Mouse (Mus musculus) kidney, postnatal 0 days (tissue): ENCODE data around the gene Rbfox2. TPM values are rescaled to one million over a fixed set of nuclear protein-coding genes. Genes with fewer than 3 reads are reported as not detected.
A peak's percentile ranks its signal among the peaks of the same experiment; 100 is the strongest.

Experiments
- ATAC-seq: fragments of 200-750 bp; cut with Nextera tagmentation; replicated peaks from 2 replicates; pipeline ENCODE4 v1.8.0; 2017; ENCODE audit warnings: low read depth, moderate number of reproducible peaks, moderate TSS enrichment, moderate library complexity; ENCODE audit not compliant: low FRiP score
- DNase-seq: peaks from one replicate; pipeline ENCODE4 v3.0.0-alpha.2; 2016; ENCODE audit warnings: low spot score
- H3K27ac ChIP-seq: fragments of 300-500 bp; sonication (generic); 2 replicates; pipeline ENCODE4 v1.5.1; 2014; ENCODE audit warnings: mild to moderate bottlenecking
- H3K27me3 ChIP-seq: fragments of 300-500 bp; sonication (generic); 2 replicates; pipeline ENCODE4 v1.6.1; 2014; ENCODE audit warnings: low read length, mixed read lengths; ENCODE audit not compliant: insufficient read depth
- H3K36me3 ChIP-seq: fragments of 300-500 bp; sonication (generic); 2 replicates; pipeline ENCODE4 v1.6.1; 2014; ENCODE audit warnings: low read length, mixed read lengths; ENCODE audit not compliant: insufficient read depth
- H3K4me1 ChIP-seq: fragments of 300-500 bp; sonication (generic); replicated peaks from 2 replicates; pipeline ENCODE4 v1.6.1; 2014; ENCODE audit warnings: antibody characterized with exemption, low read length, mixed read lengths; ENCODE audit not compliant: insufficient read depth
- H3K4me2 ChIP-seq: fragments of 300-500 bp; sonication (generic); 2 replicates; pipeline ENCODE4 v1.6.1; 2014; ENCODE audit warnings: mild to moderate bottlenecking, low read length, moderate library complexity, mixed read lengths
- H3K4me3 ChIP-seq: fragments of 300-500 bp; sonication (generic); replicated peaks from 2 replicates; pipeline ENCODE4 v1.5.1; 2014; ENCODE audit warnings: low read depth, low read length
- H3K9ac ChIP-seq: fragments of 300-500 bp; sonication (generic); 2 replicates; pipeline ENCODE4 v1.6.1; 2014; ENCODE audit warnings: low read depth, low read length
- H3K9me3 ChIP-seq: fragments of 300-500 bp; sonication (generic); replicated peaks from 2 replicates; pipeline ENCODE4 v1.6.1; 2016; ENCODE audit warnings: low read length, inconsistent platforms, mixed read lengths
- CTCF ChIP-seq: IDR thresholded peaks from 2 replicates; pipeline ENCODE4 v1.5.1; 2016; ENCODE audit warnings: antibody characterized with exemption, low read depth, mild to moderate bottlenecking, moderate library complexity
- WGBS: fragments of 180-500 bp; shearing (Covaris S2); extraction: QIAGEN DNeasy Blood & Tissue Kit; methylation state at CpG from one replicate; pipeline ENCODE4 v1.1.7; 2014; 5-methylcytosine and 5-hydroxymethylcytosine counted together
- polyA plus RNA-seq: library from polyadenylated mRNA; unstranded; fragments of >200 nt; fragmentation: Nextera tagmentation; extraction: Ambion mirVana; gene quantifications from 2 replicates; pipeline ENCODE4 v1.2.1, GENCODE M21; 2015

Rbfox2 gene
- polyA plus RNA-seq, 1 experiment from 2014 or later: 22.7 TPM

DNA sequence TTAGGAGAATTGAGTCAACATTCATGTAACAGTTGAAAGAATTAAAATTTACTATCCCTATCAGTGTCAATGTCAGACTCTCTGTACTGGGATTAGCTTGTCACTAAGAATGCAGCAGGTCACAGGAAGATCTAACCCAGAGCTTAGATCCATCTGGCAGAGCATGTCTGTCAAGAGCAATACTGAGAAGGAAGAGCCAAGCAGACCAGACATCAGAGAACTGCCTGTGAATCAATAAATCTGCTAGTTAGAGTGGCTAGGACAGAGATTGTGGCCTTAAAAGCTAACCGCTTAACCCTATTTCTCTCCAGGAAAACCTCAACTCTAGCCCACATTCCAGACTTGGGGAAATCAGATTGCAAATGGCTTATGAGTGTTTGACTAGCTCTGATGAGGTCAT is 220.3 kb downstream of the Rbfox2 start:
- H3K4me2 ChIP-seq: no peak overlapping the region
- ATAC-seq (no peak), DNase-seq (no peak)
- no peaks in the 10 kb centered on the region for H3K9me3 ChIP-seq
- no peak for TF ChIP-seq CTCF
- H3K4me3 ChIP-seq: no peak overlapping the region
- peaks cover 9% of the 10 kb centered on the region; the same call in 1 of the 2 replicates for H3K4me1 ChIP-seq
- H3K36me3 ChIP-seq: peaks cover 21% of the 10 kb centered on the region
- WGBS: 94% methylated on average over 1 of the region's 1 CpGs
- H3K9ac ChIP-seq: no peak overlapping the region
- no peaks in the 10 kb centered on the region for H3K27me3 ChIP-seq
- no peak overlapping the region for H3K27ac ChIP-seq

DNA sequence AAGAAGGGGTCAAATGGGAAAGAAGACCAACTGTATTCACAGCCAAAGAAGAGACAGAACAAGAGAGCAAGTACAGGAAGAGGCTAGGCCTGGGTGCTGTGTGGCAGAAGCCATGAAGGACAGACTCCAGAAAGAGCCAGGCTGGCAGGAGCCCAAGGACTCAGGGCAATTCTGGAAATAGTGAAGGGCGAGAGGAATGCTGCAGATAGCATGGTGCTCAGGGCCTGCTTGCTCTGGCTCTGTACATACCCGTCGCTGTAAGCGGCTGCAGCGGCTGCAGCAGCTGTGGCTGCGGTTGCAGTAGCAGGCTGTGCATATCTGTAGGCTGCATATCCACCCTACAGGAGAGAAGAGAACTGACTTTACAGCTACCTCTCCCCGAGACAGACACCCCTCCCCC is 221.0 kb downstream of the Rbfox2 start:
- H3K27ac ChIP-seq: no peak overlapping the region
- H3K36me3 ChIP-seq: peaks cover 24% of the 10 kb centered on the region

GRCm38 (mm10) chr15:77081454-77081853 is 225.3 kb downstream of the Rbfox2 start:
- ATAC-seq (no peak), DNase-seq (no peak)
- TF ChIP-seq CTCF: no peak
- no peak overlapping the region for H3K9ac ChIP-seq
- no peak overlapping the region for H3K4me2 ChIP-seq
- H3K4me3 ChIP-seq: no peak overlapping the region
- H3K4me1 ChIP-seq: no peaks in the 10 kb centered on the region; the same call in 1 of the 2 replicates
- H3K9me3 ChIP-seq: no peaks in the 10 kb centered on the region
- no peaks in the 10 kb centered on the region for H3K27me3 ChIP-seq
- H3K27ac ChIP-seq: no peak overlapping the region
- WGBS: 73% methylated on average over 5 of the region's 5 CpGs
- peaks cover 42% of the 10 kb centered on the region for H3K36me3 ChIP-seq

More for the DNA sequence above, 221.0 kb downstream of the Rbfox2 start:
- DNase-seq: no peak
- H3K4me2 ChIP-seq: no peak overlapping the region
- H3K4me3 ChIP-seq: no peak overlapping the region
- 91% methylated on average over 7 of the region's 7 CpGs for WGBS
- no peak for ATAC-seq
- no peaks in the 10 kb centered on the region for H3K9me3 ChIP-seq
- H3K4me1 ChIP-seq: peaks cover 9% of the 10 kb centered on the region; the same call in 1 of the 2 replicates
- TF ChIP-seq CTCF: no peak
- no peak overlapping the region for H3K9ac ChIP-seq
- no peaks in the 10 kb centered on the region for H3K27me3 ChIP-seq

DNA sequence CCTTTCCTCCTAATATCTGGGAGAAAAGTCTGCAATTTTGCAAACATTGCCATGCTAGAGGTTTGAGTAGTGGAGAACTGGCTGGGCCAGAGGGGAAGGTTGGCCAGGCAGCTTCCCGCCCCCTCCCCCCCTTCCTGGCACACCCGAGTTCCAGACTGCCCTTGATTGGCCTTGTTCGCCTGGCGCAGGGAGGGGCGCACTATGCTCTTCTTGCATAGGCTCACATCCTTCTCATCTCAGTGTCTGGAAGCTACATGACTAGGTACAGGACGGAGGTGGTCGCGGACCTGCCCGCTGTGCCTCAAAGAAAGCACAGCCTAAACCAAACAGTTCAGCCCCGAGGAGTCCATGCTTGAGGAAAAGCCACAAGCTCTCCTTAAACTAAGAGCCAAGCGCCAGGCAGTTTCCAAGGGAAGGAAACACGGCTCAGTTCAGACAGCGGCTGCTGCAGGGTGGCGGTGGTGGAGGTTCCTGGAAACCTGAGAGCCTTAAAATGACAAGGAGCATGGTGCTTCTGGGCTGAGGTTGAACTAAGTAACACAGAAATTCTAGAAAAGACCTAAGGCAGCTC is 226.0 kb downstream of the Rbfox2 start:
- Histone ChIP-seq H3K36me3 (peaks cover 38% of the 10 kb centered on the region), H3K4me1 (no peaks in the 10 kb centered on the region; the same call in 1 of the 2 replicates), H3K4me2 (no peak overlapping the region), H3K27ac (peak overlapping the region; percentile 40; the same call in 1 of the 2 replicates), H3K4me3 (no peak overlapping the region), H3K9ac (no peak overlapping the region), H3K9me3 (no peaks in the 10 kb centered on the region), H3K27me3 (no peaks in the 10 kb centered on the region)
- WGBS: 71% methylated on average over 14 of the region's 14 CpGs
- no peak for TF ChIP-seq CTCF
- no peak for DNase-seq
- no peak for ATAC-seq

DNA sequence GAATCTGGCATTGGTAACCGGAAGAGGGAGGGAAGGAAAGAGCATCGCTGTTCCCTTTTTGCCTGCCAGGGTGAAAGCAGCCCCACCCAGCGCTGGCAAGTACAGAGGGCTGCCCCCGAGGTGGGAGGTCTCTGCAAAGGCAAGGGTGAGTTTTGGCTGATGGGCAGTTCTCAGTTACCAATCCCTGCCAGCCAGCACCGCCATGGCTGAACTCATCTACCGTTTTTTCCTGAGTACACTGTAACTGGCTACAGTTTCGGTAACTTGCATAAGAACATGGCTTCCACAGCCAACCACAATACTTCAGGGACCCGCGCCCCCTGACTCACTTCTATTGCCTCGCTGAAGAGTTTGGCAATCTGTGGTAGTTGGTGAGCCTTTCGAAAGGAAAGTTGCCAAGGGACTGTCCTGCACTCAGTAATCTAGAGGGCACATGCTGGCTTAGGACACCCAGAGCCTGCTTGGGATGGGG is 226.9 kb downstream of the Rbfox2 start:
- no peak for ATAC-seq
- H3K4me1 ChIP-seq: no peaks in the 10 kb centered on the region; the same call in 1 of the 2 replicates
- H3K9ac ChIP-seq: no peak overlapping the region
- no peaks in the 10 kb centered on the region for H3K9me3 ChIP-seq
- WGBS: 80% methylated on average over 11 of the region's 11 CpGs
- H3K36me3 ChIP-seq: peaks cover 31% of the 10 kb centered on the region; the same call in 1 of the 2 replicates
- DNase-seq: no peak
- H3K27me3 ChIP-seq: no peaks in the 10 kb centered on the region
- H3K27ac ChIP-seq: no peak overlapping the region
- H3K4me3 ChIP-seq: no peak overlapping the region
- TF ChIP-seq CTCF: no peak
- H3K4me2 ChIP-seq: no peak overlapping the region

DNA sequence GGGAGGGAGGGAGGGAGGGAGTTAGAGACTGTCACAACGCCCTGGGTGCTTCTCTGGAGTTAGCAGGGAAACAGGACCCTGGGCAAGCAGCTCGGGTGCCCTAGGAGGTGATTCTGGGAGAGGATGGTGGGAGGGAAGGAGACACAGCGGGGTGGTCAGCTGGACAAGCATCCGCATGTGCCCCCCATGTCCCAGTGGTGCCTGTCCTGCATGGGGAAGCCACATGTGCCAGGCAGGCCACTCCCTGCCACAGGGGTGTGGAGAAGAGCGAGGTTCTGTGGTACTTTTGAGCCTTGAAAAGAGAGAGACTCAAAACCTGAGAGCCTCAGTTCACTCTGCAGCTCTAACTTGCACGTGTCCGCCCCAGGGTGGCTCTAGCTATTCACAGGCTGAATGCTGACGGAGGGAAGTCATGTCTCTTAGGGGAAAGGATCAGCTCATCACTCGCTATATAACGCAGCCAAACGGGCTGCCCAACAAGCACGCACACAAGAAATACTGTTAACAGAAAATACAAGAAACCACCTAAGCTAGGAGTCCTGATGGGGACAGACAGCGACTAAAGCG is 227.5 kb downstream of the Rbfox2 start:
- no peak overlapping the region for H3K4me3 ChIP-seq
- H3K9me3 ChIP-seq: no peaks in the 10 kb centered on the region
- DNase-seq: no peak
- no peak overlapping the region for H3K4me2 ChIP-seq
- WGBS: 79% methylated on average over 14 of the region's 14 CpGs
- no peaks in the 10 kb centered on the region; the same call in 1 of the 2 replicates for H3K4me1 ChIP-seq
- H3K27me3 ChIP-seq: no peaks in the 10 kb centered on the region
- H3K36me3 ChIP-seq: peaks cover 28% of the 10 kb centered on the region; the same call in 1 of the 2 replicates
- no peak overlapping the region for H3K27ac ChIP-seq
- ATAC-seq: no peak
- TF ChIP-seq CTCF: no peak
- H3K9ac ChIP-seq: no peak overlapping the region
